Mouse (Mus musculus) kidney, adult 9 months (tissue): ENCODE results near the gene Naa30.
"Not testable (repeated sequence)": the region's sequence is repeated elsewhere in the genome, so short reads cannot be mapped to it uniquely, and the experiment has no call there.

Experiments
- DNase-seq: peaks from one replicate; pipeline ENCODE4 v3.0.0; 2022

Naa30 gene

GRCm38 (mm10) chr14:49171867-49172581 lies at the start of gene Naa30:
Gene Naa30, plus strand, starts transcription at chr14:49172226.
- DNase-seq = peak; percentile 99

GRCm38 (mm10) chr14:49127162-49127779 lies 44.8 kb upstream of the Naa30 start:
- no peak for DNase-seq

GRCm38 (mm10) chr14:49128544-49129263 lies 43.3 kb upstream of the Naa30 start:
- no peak for DNase-seq

- no peak for DNase-seq
Observed at GRCm38 (mm10) chr14:49132391-49132790, 39.6 kb upstream of the Naa30 start.

- no peak for DNase-seq
Observed at GRCm38 (mm10) chr14:49138171-49138570, 33.9 kb upstream of the Naa30 start.

GRCm38 (mm10) chr14:49140756-49141155 lies 31.3 kb upstream of the Naa30 start:
- no peak for DNase-seq

- DNase-seq = peak; percentile 72
Observed at GRCm38 (mm10) chr14:49153801-49154200, 18.2 kb upstream of the Naa30 start.

- DNase-seq = no peak
Observed at GRCm38 (mm10) chr14:49155572-49155971, 16.5 kb upstream of the Naa30 start.

- no peak for DNase-seq
Observed at GRCm38 (mm10) chr14:49158143-49158925, 13.7 kb upstream of the Naa30 start.

GRCm38 (mm10) chr14:49171286-49171685 lies 740 bp upstream of the Naa30 start:
- DNase-seq = peak; percentile 34

GRCm38 (mm10) chr14:49172582-49172988 lies 559 bp downstream of the Naa30 start:
- peak; percentile 32 for DNase-seq

GRCm38 (mm10) chr14:49173290-49174135 lies 1.5 kb downstream of the Naa30 start:
- DNase-seq = peak; percentile 9

- DNase-seq = no peak
Observed at GRCm38 (mm10) chr14:49179736-49180135, 7.7 kb downstream of the Naa30 start.

GRCm38 (mm10) chr14:49186270-49186669 lies 14.2 kb downstream of the Naa30 start:
- DNase-seq = no peak

GRCm38 (mm10) chr14:49197031-49197527 lies 25.1 kb downstream of the Naa30 start:
- no peak for DNase-seq

- DNase-seq = no peak
Observed at GRCm38 (mm10) chr14:49201073-49201778, 29.2 kb downstream of the Naa30 start.

GRCm38 (mm10) chr14:49210215-49210614 lies 38.2 kb downstream of the Naa30 start:
- not testable (repeated sequence) for DNase-seq

GRCm38 (mm10) chr14:49218677-49219076 lies 46.7 kb downstream of the Naa30 start:
- no peak for DNase-seq

- DNase-seq = not testable (repeated sequence)
Observed at GRCm38 (mm10) chr14:49219466-49220022, 47.5 kb downstream of the Naa30 start.

- no peak for DNase-seq
Observed at GRCm38 (mm10) chr14:49221771-49222170, 49.7 kb downstream of the Naa30 start.

- DNase-seq = no peak
Observed at GRCm38 (mm10) chr14:49226471-49226870, 54.4 kb downstream of the Naa30 start.
